Mouse (Mus musculus) cerebellum, adult 2 months (tissue): Measurements from ENCODE around the gene Gpr83.

Source experiments
- CTCF ChIP-seq: fragments of 200-500 bp; IDR thresholded peaks from 2 replicates; pipeline ENCODE4 v1.5.1; 2011; ENCODE audit warnings: low read depth, mild to moderate bottlenecking, control low read depth, low read length, moderate library complexity, borderline replicate concordance; ENCODE audit not compliant: insufficient read depth
- POLR2A ChIP-seq: fragments of 200-500 bp; IDR thresholded peaks from 2 replicates; pipeline ENCODE4 v1.6.1; 2011; ENCODE audit warnings: low read length, control low read depth, borderline replicate concordance; ENCODE audit not compliant: insufficient read depth

GRCm38 (mm10) chr9:14901757-14902156 is 41.7 kb downstream of the Gpr83 start:
- TF ChIP-seq CTCF (no peak), POLR2A (no peak)
